Mouse (Mus musculus): ENCODE data around the gene Borcs7.

The Borcs7 gene

DNA sequence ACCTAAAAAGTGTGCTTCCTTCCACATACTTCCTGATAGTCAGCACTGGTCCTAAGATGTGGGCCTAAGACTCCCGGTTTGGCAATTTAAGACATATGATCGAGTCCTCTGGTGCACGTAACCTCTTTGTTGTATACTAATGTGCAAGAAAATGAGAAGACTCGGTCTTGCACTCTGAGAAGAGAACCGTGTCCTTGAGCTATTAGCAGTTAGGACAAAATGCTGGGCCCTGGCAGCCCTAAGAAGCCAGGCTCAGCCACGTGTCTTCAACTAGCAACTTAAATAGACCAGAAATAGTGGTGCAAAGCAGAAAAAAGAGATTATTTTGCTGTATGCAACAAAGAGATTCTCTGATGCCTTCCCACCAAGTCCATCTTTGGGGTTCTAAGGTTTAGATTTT, 26.9 kb upstream of the Borcs7 start:
- no peak for DNase-seq (ENCODE audit: low read depth, low spot score)

DNA sequence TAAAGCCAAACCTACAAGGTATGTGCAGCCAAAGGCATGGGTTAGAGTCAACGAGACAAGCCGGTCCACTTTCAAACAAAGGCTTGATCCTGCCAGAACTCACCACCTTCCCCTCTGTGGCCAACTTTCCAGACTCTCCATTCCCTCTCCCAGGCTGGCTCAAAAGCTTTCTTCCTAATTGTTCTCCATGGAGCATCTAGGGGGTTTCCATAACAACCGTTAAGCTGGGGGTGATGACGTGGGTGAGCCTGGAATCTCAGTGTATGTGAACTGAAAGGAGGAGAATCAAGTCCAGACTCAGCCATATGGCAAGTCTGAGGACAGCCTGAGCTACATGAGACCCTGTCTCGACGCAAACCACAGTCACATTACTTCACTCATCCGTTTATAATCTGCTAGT, 24.2 kb upstream of the Borcs7 start:
- no peak for DNase-seq (ENCODE audit: low read depth, low spot score)

DNA sequence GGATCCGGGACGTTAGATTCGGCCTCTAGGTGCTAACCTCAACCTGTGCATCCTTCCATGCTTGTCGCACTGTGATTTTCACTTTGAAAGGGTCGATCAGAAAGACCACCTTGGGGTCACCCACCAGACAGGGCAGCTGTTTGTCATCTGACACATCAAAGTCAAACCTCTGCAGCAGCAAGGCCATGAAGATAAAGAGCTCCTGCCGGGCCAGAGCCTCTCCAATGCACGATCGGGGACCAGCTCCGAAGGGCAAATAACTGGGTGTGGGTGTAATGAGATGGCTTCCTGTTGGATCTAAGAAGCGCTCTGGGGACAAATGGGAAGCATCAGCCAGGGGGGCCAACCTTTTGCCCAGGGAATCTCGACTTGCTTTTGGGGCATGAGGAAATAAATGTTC, 22.4 kb upstream of the Borcs7 start:
- no peak for DNase-seq (ENCODE audit: low read depth, low spot score)

DNA sequence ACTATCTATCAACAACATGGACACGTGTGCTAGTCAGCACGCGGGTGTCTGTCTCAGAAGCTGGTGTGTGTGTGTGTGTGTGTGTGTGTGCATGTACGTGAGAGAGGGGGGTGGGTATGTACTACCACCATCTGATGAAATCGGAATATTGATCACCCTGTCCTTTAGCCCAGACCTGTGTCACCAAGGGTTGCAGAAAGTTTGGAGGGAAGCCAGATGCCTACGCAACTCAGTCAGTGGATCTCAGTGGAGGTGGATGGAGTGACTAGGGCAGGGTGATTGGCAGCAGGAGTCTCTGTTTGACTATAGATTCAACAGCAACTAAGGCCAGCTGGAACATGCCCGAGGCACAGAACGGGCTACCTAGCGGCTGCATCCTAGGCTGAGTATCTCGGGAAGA, 21.4 kb upstream of the Borcs7 start:
- DNase-seq (ENCODE audit: low read depth, low spot score): no peak

DNA sequence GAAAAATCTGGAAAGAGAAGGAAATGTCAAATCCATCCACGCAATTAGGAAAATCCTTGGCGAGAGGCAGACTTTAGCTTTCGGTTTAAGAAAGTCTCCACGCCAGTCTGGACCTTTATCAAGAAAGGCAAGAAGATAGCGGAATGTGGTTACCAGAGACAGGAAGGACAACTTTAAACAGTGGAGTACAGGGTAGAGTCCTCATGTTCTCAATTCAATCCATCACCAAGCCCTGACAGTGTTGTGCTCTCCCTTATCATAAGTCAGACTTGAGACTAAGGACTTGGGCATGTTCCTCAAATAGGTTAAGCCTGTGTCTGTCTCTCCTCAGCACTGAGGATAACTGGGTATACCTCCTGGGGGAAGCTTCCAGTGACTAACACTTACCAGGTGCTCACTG, 19.9 kb upstream of the Borcs7 start:
- no peak for DNase-seq (ENCODE audit: low read depth, low spot score)

DNA sequence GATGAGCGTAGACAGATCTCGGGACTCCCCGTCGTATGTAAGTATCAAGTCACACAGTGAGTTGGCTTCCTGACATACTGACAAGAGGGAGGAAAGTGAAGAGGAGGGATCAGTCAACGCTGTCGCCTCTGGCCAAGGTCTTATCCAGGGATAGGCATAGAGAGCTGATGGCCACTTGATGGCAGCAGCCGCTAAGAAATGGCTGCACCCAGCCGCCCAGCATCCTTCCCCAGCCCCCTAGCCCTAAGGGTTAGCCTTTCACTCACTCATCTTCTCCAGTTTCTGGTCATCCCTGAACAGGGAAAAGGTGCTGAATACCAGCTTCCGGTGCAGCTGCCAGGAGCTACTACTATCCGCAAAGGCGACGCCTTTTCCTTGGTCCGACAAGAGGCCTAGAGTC, 19.0 kb upstream of the Borcs7 start:
- peak; percentile 66 for DNase-seq (ENCODE audit: low read depth, low spot score)

DNA sequence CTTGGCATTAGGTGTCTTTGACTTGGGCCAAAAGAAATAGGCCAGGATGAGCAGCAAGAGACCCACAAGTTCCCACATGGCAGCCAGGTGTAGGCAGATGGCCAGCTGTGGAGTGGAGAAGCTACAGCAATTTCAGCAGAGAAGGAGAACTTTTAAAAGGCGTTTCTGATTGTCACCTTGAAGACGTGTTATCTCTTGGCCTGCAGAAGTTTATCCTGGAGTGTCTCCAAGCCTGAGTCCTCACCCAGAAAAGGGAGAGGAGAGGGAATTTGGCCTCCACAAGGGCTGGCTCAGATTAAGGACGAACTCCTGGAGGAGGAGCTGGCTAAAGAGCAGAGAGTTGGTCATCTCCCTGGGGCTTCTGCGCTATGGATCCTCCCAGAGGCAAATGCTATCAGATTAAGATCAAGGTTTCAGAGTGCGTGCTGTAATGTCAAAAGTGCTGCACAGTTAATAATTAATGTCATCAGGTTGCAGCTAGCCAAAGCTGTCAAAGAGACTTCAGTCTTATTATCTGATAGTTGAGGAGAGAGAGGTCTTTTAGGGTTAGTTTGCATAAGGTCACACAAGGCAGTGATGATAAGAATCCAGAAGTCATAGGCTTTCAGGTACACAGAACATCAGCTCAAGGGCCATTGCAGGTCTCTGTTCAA, 16.8 kb upstream of the Borcs7 start, which contains the start of gene Cyp17a1:
TSS of gene Cyp17a1 (minus strand) at position 407 of the 653 bp plus-strand sequence.
- no peak for DNase-seq (ENCODE audit: low read depth, low spot score)

DNA sequence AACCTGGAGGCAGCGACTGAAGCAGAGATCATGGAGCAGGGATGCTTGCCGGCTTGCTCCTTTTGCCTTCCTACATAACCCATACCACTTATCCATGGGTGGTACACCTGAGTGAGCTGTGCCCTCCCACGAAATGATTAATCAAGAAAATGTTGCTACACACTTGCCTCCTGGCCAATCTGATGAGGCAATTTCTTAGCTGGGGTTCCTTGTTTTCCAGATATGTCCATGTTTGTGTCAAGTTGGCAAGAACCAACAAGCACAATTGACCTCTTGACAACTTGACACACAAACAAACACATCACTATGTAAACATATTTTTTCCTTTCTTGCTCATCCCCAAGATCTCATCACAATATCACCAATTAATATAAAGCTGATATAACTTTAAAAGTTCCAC, 14.1 kb upstream of the Borcs7 start:
- no peak for DNase-seq (ENCODE audit: low read depth, low spot score)

DNA sequence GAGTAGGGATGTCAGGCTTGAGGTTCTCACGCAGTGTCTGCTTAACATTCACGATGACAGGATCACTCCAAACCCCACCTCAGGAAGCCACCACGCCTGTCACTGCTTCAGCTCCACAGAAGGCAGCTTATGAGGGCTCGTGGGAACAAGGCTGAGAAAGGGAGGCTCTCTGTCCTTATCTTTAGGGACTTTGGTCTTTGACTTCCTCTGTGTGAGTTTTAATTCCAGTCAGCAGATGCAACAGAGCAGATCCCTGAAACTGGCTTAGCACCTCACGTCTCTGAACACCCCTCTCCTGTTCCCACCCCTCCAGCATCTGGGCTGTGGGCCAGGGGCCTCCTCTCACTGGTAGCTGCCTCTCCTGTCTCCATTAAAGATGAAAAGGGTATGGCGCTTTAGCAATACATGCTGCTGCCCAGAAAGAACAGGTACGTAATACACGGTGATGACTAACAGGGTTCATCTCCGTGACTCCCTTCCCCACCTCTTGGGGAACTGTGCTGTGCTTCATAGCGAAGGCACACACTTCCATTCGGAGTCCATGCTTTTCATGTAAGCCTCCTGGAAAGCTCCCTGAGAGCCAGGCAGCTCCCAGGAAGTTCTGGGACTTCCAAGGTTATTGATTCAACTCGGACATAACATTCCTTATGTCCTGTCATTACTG, 9.9 kb upstream of the Borcs7 start:
- DNase-seq (ENCODE audit: low read depth, low spot score): no peak

DNA sequence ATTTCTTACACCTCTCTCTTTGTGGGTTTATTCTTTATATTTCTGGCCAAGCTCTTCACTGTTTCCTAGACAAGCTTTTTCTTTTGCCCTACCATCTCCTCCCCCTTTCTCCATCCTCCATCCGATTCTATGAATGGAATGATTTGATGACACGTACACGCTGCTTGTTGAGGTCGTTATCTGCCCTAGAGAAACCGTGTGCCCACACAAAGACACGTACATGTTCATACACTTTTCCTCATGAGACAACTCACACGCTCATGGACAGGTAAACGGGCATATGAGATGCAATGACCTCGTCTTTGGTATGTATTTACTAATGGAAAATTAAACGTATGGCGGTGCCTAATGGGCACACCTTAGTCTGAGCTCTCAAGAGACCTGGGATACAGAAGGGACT, 681 bp downstream of the Borcs7 start:
- no peak for DNase-seq (ENCODE audit: low read depth, low spot score)

DNA sequence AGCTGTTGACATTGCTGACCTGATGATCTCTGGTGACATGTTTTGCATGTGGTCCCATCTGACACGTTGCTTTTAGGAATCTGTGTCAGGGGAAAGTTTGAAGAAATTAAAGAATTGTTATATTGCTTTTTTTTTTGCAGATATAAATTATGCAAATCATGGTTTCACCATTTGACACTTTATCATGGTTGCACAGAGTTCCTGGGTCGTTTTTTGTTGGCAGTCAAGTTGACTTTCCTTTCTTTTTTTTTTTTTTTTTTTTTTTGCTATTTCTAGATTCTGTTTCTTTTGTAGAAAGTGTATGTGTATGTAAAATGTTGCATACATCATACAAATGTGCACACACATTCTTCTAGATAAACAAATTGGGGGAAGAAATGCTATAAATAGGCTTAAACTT, 1.4 kb downstream of the Borcs7 start:
- DNase-seq (ENCODE audit: low read depth, low spot score): no peak

DNA sequence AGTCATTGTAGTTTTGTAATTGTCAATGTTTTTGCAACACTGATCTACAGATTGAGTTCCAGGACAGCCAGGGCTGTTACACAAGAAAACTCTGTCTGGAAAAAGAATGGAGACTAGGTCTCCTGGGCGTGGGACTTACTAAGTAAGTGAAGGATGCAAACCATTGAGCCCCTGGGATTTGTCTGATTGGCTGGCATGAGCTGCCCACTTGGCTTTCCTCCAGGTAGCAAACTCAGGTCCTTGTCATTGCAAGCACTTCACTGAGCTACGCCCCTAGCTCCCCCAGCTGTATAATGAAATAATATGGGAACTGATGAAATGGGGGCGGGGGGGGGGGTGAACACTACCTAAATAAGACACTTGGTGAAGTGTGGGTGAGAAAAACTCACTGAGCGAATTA, 3.4 kb downstream of the Borcs7 start:
- no peak for DNase-seq (ENCODE audit: low read depth, low spot score)

DNA sequence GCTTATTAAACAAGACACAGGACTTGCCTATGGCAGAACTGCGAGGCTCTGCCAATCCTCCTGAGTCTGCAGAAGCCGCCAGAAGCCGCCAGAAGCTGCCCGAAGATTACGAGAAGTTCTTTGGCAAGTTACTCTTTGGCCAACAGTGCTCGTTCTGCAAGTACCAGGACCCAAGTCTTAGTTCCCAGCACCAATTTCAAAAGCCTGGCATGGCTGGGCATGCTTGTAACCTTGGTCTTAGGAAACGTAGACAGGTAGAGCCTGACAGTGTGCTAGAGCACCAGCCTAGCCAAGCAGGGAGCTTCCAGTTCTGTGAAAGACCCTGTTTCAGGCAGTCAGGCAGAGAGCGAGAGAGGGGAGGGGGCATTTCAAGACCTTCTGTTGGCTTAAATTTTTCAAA, 6.8 kb downstream of the Borcs7 start:
- no peak for DNase-seq (ENCODE audit: low read depth, low spot score)

DNA sequence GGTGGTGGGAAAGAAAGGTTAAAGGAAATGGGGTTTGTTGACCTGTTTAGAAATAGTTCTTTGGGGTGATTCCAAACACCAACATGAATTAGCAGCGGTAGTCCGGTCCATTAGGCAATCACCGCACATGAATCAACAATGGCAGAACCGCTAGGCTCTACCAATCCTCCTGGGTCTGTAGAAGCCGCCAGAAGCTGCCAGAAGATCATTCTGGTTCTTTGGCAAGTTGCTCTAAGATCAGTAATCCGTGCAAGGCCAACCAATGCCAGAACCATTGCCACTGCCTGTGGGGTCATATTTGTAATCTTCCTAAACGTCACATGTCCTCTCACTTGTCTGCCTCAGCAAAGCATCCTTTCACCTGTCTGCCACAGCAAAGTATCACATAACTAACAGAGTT, 7.2 kb downstream of the Borcs7 start:
- DNase-seq (ENCODE audit: low read depth, low spot score): no peak

DNA sequence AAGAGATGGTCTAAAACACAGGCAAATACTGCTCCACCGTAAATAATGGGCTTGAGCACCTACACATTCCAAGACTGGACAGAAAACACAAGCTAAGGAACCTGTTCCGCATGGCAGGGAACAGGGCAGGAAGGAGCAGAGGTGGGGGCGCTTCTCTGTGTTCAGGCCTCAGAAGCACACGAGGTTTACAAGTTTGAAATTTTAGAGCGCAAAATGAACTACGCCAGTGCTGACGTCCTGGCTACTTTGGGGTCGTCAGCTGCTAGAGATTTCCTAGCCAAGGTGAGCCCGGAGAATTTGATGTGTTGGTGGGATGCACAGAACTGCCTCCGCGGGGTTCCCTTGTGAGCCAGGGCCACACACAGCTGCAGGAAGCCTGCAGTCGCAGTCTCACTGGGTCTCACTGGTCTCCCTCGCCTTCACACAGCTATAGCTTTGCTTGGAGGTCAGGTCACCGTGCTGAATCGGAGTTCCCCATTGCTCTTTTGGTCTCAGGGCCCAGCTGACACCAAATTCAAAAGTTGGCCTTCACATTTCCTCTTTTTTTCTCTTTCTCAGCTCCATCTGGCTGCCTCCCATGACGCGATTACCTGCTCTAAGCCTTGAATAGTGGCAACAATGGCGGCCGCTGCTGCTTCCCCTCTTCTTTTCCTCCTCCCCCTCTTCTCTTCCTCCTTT, 8.3 kb downstream of the Borcs7 start:
- DNase-seq (ENCODE audit: low read depth, low spot score): peak; percentile 5

DNA sequence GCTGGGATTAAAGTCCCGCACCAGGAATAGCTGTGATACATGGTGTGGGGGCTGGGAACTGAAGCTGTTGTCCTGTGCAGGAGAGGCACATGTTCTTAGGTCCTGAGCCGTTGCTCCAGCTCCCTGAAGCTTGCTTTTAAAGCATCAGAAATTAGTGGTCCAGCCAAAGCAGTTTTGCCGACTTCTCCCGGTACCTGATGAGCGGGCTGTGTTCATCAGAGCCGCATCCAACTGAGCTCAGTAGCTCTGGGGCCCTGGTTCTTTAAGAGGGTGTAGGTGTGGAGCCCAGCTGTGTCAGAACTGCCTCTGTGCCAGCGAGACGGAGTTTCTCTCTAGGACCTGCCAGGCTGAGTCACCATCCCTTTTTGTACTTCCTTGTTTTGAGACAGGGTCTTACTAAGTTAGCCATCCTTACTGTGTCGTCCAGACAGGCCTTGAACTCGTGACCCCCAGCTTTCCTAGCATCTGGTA, 9.3 kb downstream of the Borcs7 start:
- no peak for DNase-seq (ENCODE audit: low read depth, low spot score)

DNA sequence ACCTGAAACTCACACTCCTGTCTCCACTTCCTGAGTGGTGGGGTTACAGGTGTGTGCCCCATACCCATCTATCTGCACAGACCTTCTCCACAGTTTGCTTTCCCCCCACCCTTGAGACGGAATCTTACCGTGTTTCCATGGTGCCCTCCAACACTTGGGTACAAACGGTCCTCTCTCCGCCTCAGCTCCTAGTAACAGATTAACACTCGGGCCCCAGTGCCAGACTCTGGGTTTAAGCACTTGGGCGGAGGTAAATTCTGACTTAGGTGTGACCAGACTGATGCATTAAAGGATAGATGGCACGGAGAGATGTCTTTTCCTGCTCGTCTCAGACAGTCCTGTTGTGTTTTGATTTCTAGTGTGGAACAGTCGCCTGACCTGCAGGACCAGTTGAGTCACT, 11.4 kb downstream of the Borcs7 start:
- DNase-seq (ENCODE audit: low read depth, low spot score): no peak

DNA sequence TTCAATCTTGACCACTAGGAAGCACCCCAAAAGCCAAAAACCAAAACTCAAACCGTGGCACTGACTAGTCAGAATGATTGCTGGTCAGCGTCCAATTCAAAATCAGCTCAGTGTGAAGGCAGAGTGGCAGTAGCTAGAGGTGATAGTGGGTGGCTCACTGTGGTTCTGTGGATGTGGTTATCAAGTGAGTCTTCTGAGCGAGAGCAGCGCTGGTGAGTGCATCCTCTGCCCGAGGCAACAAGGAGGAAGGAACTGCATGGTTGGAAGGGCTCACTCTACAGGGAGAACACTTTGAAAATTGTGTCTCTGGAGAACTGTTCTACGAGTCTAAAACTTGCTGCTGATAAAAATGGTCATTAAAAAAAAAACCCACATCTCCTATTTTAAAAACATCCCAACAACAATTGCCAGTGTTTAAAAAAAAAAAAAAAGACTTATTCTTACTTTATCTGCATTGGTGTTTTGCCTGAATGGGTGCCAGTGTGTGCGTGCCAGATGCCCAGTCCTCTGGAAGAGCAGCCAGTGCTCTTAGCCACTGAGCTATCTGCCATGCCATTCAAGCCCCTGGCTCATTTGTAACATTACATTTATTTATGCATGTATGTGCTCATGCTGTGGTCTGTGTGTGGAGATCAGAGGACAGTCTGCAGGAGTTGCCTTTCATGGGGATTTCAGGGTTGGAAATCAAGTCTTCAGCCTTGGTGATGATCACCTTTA, 16.2 kb downstream of the Borcs7 start:
- DNase-seq (ENCODE audit: low read depth, low spot score): peak; percentile 42

DNA sequence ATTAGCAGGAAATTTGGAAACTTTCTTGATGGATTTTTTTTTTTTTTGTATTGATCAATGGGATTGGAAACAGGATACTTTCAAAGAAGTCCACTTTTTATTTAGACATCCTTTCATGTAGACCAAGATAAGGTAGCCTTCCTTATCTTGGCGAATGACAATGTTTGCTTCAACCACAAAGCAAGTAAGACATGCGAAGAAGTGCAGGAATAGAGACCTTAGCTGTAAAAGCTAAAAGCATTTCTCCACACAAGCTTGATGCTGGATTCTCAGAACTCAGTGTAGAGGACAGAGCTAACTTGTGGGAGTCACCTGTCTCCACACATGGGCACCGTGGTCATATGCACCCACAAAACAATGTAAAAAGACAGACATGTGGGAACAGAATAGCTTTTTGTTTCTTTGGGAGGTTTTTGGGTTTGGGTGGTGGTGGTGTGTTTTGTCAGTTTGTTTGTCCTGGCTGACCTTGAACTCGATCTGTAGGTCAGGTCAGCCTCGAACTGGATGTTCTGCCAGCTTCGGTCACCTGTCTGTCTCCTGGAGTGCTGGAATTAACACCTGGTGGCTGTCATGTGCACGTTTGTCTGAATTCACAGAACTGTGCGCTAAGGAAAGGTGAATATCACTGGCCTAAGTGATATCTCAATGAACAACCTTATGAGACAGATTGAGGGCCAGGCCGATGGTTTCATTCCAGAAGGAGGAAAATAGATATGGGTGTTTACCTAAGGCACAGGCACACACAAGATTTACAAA, 17.0 kb downstream of the Borcs7 start:
- no peak for DNase-seq (ENCODE audit: low read depth, low spot score)

DNA sequence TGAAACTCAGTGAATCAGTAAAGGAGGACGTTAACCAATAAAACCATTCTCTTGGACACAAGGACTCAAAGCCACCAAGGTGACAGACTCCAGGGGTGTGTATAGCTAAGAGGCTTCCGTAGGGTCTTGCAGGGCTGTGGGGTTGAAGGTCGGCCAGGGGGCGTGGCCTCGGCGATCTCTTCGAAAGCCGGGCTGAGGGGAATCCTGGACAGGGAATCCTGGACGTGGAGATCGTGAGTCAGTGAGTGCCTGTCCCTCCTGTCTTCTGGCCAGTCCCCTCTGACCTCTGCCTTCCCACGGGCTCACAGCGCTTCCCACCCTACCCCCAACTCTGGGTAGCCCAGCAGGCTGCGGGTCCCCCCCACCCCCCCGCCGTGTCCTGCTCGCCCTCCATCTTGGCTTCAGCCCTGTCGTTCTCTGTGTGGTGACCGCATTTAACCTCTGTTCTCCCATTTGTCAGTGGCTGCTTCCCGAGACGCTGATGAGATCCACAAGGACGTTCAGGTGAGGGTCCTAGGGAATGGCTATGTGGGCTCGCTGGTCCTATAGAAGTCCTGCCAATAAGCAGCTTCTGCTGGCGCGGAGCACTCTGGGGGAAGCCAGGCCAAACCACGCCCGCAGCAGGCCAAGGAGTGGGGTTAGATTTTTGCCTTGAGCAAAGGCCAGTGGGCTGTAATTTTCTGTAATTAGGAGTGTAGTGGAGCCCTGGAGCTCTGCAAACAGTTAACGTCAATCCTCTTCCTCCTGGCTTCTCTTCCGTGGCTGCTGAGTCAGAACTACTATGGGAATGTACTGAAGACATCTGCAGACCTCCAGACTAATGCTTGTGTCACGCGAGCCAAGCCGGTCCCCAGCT, 17.8 kb downstream of the Borcs7 start, which contains the start of gene As3mt:
TSS of gene As3mt (plus strand) at position 163 of the 856 bp plus-strand sequence.
- DNase-seq (ENCODE audit: low read depth, low spot score): peak; percentile 46

DNA sequence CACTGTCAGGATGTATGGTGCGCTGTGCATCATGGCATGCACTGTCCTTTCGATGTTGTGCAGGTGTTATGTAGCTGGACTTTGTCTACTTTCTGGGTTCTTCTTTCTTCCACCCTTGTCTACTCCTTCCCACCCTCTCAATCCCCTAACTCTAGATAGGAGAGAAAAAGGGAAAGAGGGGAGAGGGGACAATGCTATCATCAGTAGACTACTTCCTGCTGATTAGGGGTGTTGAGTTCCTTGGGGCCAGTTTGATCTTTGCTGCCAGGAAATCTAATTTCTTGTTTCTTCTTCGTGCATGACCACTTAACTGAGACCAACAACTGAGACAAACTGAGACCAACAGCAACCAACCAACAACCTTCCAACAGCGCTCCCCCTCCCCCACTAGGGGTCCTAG, 20.9 kb downstream of the Borcs7 start:
- no peak for DNase-seq (ENCODE audit: low read depth, low spot score)
